Mouse (Mus musculus) limb, embryonic 15.5 days (tissue): ENCODE data around the gene Tmem141. TPM values are rescaled to one million over a fixed set of nuclear protein-coding genes. Genes with fewer than 3 reads are reported as not detected.

Experiments used
- ATAC-seq: fragments of 200-750 bp; cut with Nextera tagmentation; 2 replicates; pipeline ENCODE4 v1.8.0; 2017; ENCODE audit warnings: low read depth, moderate TSS enrichment; ENCODE audit not compliant: insufficient number of reproducible peaks, low FRiP score, low TSS enrichment
- H3K27ac ChIP-seq: fragments of 300-500 bp; sonication (generic); 2 replicates; pipeline ENCODE4 v1.5.1; 2015; ENCODE audit warnings: moderate library complexity, mild to moderate bottlenecking, inconsistent platforms
- H3K27me3 ChIP-seq: fragments of 300-500 bp; sonication (generic); 2 replicates; pipeline ENCODE4 v1.6.1; 2015; ENCODE audit warnings: inconsistent platforms
- H3K36me3 ChIP-seq: fragments of 300-500 bp; sonication (generic); 2 replicates; pipeline ENCODE4 v1.6.1; 2015; ENCODE audit warnings: inconsistent platforms
- H3K4me1 ChIP-seq: fragments of 300-500 bp; sonication (generic); 2 replicates; pipeline ENCODE4 v1.6.1; 2015; ENCODE audit warnings: inconsistent platforms
- H3K4me2 ChIP-seq: fragments of 300-500 bp; sonication (generic); 2 replicates; pipeline ENCODE4 v1.6.1; 2015; ENCODE audit warnings: mild to moderate bottlenecking, inconsistent platforms
- H3K4me3 ChIP-seq: fragments of 300-500 bp; sonication (generic); 2 replicates; pipeline ENCODE4 v1.5.1; 2015; ENCODE audit warnings: mild to moderate bottlenecking, inconsistent platforms
- H3K9ac ChIP-seq: fragments of 300-500 bp; sonication (generic); 2 replicates; pipeline ENCODE4 v1.6.1; 2015; ENCODE audit warnings: inconsistent platforms
- H3K9me3 ChIP-seq: fragments of 300-500 bp; sonication (generic); 2 replicates; pipeline ENCODE4 v1.6.1; 2016; ENCODE audit warnings: inconsistent platforms
- WGBS: fragments of 180-500 bp; shearing (Covaris S2); methylation state at CpG from one replicate; pipeline ENCODE4 v1.1.7; 2015; 5-methylcytosine and 5-hydroxymethylcytosine counted together
- polyA plus RNA-seq: library from polyadenylated mRNA; unstranded; fragments of >200 nt; fragmentation: Nextera tagmentation; extraction: Ambion mirVana; gene quantifications from 2 replicates; pipeline ENCODE4 v1.2.1, GENCODE M21; 2015

Gene Tmem141
- polyA plus RNA-seq, 1 experiment from 2014 or later = 28.7 TPM

DNA sequence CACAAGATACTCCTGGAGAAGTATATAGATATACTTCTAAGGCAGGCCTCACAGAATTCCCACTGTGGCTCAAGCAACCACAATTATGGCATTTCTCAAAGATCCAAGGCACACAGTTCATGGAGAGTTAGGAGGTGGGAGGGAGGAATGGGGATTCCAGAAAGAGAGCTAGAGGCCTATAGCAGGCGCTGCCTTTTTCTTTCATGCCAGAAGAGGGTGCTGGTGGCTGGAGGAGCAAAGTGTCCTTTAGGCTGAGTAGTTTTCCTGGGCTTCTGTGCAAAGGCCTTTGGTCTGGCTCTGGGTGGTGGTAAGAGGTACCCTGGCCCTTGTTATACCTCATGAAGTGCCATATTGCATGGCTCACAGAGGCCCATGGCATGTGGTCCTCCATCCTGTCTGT lies 12.2 kb upstream of the Tmem141 start:
- no peaks in the 10 kb centered on the region for H3K36me3 ChIP-seq
- H3K4me2 ChIP-seq = no peak overlapping the region
- H3K9me3 ChIP-seq = no peaks in the 10 kb centered on the region
- no peaks in the 10 kb centered on the region for H3K4me1 ChIP-seq
- no peaks in the 10 kb centered on the region for H3K27me3 ChIP-seq
- H3K9ac ChIP-seq = no peak overlapping the region
- no peak overlapping the region for H3K4me3 ChIP-seq
- 37% methylated on average over 1 of the region's 1 CpGs for WGBS
- no peak for ATAC-seq
- no peak overlapping the region for H3K27ac ChIP-seq

GRCm38 (mm10) chr2:25633616-25634015 lies 11.8 kb upstream of the Tmem141 start:
- Histone ChIP-seq H3K9me3 (no peaks in the 10 kb centered on the region), H3K9ac (no peak overlapping the region), H3K4me1 (no peaks in the 10 kb centered on the region), H3K4me3 (no peak overlapping the region), H3K36me3 (no peaks in the 10 kb centered on the region), H3K27me3 (no peaks in the 10 kb centered on the region), H3K4me2 (no peak overlapping the region), H3K27ac (no peak overlapping the region)
- ATAC-seq = no peak
- 84% methylated on average over 3 of the region's 3 CpGs for WGBS

DNA sequence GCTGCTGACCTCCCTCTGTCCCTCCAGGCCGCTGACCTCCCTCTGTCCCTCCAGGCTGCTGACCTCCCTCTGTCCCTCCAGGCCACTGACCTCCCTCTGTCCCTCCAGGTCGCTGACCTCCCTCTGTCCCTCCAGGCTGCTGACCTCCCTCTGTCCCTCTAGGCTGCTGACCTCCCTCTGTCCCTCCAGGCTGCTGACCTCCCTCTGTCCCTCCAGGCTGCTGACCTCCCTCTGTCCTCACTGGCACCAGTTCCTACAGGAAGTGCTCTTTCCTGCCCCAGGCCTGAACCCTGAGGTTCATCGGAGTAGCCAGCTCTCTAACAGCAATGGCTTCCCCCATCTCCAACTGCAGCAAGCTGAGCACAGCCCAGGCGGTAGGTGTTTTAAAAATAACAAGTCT lies 6.9 kb upstream of the Tmem141 start:
- H3K4me3 ChIP-seq = no peak overlapping the region
- H3K9ac ChIP-seq = no peak overlapping the region
- ATAC-seq = no peak
- H3K4me2 ChIP-seq = no peak overlapping the region
- no peaks in the 10 kb centered on the region for H3K9me3 ChIP-seq
- H3K27me3 ChIP-seq = no peaks in the 10 kb centered on the region
- no peak overlapping the region for H3K27ac ChIP-seq
- no peaks in the 10 kb centered on the region for H3K36me3 ChIP-seq
- no peaks in the 10 kb centered on the region for H3K4me1 ChIP-seq
- 47% methylated on average over 4 of the region's 4 CpGs for WGBS

- no peaks in the 10 kb centered on the region for H3K9me3 ChIP-seq
- no peak within 1 kb of the TSS for H3K27ac ChIP-seq
- H3K9ac ChIP-seq = no peak within 1 kb of the TSS
- no peaks in the 10 kb centered on the region for H3K36me3 ChIP-seq
- no peak within 1 kb of the TSS for H3K4me3 ChIP-seq
- no peaks in the 10 kb centered on the region for H3K27me3 ChIP-seq
- H3K4me1 ChIP-seq = no peaks in the 10 kb centered on the region
- ATAC-seq = no peak
- 66% methylated on average over 6 of the region's 6 CpGs for WGBS
- H3K4me2 ChIP-seq = no peak within 1 kb of the TSS
These were observed 6.0 kb upstream of the Tmem141 start, which contains the start of gene Fcna for GRCm38 (mm10) chr2:25627811-25628210. Fcna (minus strand) TSS chr2:25628030.

- H3K27ac ChIP-seq = no peak overlapping the region
- no peaks in the 10 kb centered on the region for H3K9me3 ChIP-seq
- H3K27me3 ChIP-seq = no peaks in the 10 kb centered on the region
- no peak overlapping the region for H3K9ac ChIP-seq
- H3K4me2 ChIP-seq = no peak overlapping the region
- no peaks in the 10 kb centered on the region for H3K36me3 ChIP-seq
- ATAC-seq = no peak
- no peak overlapping the region for H3K4me3 ChIP-seq
- peaks cover 8% of the 10 kb centered on the region for H3K4me1 ChIP-seq
- WGBS = 59% methylated on average over 5 of the region's 5 CpGs
These were observed 4.2 kb upstream of the Tmem141 start for GRCm38 (mm10) chr2:25625986-25626385.

- Histone ChIP-seq H3K4me2 (peak overlapping the region; percentile 82), H3K27ac (peak overlapping the region; percentile 85; the same call in 1 of the 2 replicates), H3K4me3 (peak overlapping the region; percentile 53; the same call in 1 of the 2 replicates), H3K9ac (peak overlapping the region; percentile 14; the same call in 1 of the 2 replicates), H3K27me3 (peaks cover 33% of the 10 kb centered on the region), H3K9me3 (no peaks in the 10 kb centered on the region), H3K4me1 (peaks cover 27% of the 10 kb centered on the region), H3K36me3 (no peaks in the 10 kb centered on the region)
- ATAC-seq = no peak
- 75% methylated on average over 4 of the region's 4 CpGs for WGBS
These were observed 965 bp downstream of the Tmem141 start for GRCm38 (mm10) chr2:25620852-25621228.

GRCm38 (mm10) chr2:25620386-25620785 lies 1.4 kb downstream of the Tmem141 start:
- WGBS = 67% methylated on average over 6 of the region's 6 CpGs
- H3K4me1 ChIP-seq = peaks cover 29% of the 10 kb centered on the region
- H3K4me2 ChIP-seq = no peak overlapping the region
- no peak for ATAC-seq
- H3K4me3 ChIP-seq = no peak overlapping the region
- no peak overlapping the region for H3K9ac ChIP-seq
- peaks cover 38% of the 10 kb centered on the region for H3K27me3 ChIP-seq
- no peak overlapping the region for H3K27ac ChIP-seq
- H3K9me3 ChIP-seq = no peaks in the 10 kb centered on the region
- no peaks in the 10 kb centered on the region for H3K36me3 ChIP-seq

- no peak for ATAC-seq
- peaks cover 29% of the 10 kb centered on the region for H3K4me1 ChIP-seq
- H3K27ac ChIP-seq = no peak within 1 kb of the TSS
- peak within 1 kb of the TSS; percentile 37; the same call in 1 of the 2 replicates for H3K4me2 ChIP-seq
- peaks cover 58% of the 10 kb centered on the region for H3K27me3 ChIP-seq
- H3K4me3 ChIP-seq = peak within 1 kb of the TSS; percentile 24; the same call in 1 of the 2 replicates
- WGBS = 76% methylated on average over 3 of the region's 3 CpGs
- no peaks in the 10 kb centered on the region for H3K9me3 ChIP-seq
- H3K9ac ChIP-seq = 0 out of 2 replicates have a peak within 1 kb of the TSS, but pooled peaks have one; percentile 1
- no peaks in the 10 kb centered on the region for H3K36me3 ChIP-seq
These were observed 4.2 kb downstream of the Tmem141 start, which contains the start of gene Ccdc183 for GRCm38 (mm10) chr2:25617578-25617977. Ccdc183 (minus strand) TSS chr2:25617678.

GRCm38 (mm10) chr2:25616398-25616797 lies 5.4 kb downstream of the Tmem141 start:
- peak overlapping the region; percentile 37 for H3K4me2 ChIP-seq
- H3K27ac ChIP-seq = no peak overlapping the region
- H3K9ac ChIP-seq = 0 out of 2 replicates have a peak overlapping the region, but pooled peaks have one; percentile 1
- H3K4me3 ChIP-seq = peak overlapping the region; percentile 24
- H3K4me1 ChIP-seq = peaks cover 24% of the 10 kb centered on the region
- no peak; the same call in 1 of the 2 replicates for ATAC-seq
- H3K9me3 ChIP-seq = no peaks in the 10 kb centered on the region
- H3K27me3 ChIP-seq = peaks cover 58% of the 10 kb centered on the region
- 19% methylated on average over 22 of the region's 22 CpGs for WGBS
- H3K36me3 ChIP-seq = no peaks in the 10 kb centered on the region

GRCm38 (mm10) chr2:25608671-25609070 lies 13.1 kb downstream of the Tmem141 start:
- 58% methylated on average over 10 of the region's 10 CpGs for WGBS
- ATAC-seq = peak; percentile 7; the same call in 1 of the 2 replicates
- Histone ChIP-seq H3K27ac (peak overlapping the region; percentile 97), H3K9ac (peak overlapping the region; percentile 98), H3K36me3 (peaks cover 7% of the 10 kb centered on the region; the same call in 1 of the 2 replicates), H3K4me2 (peak overlapping the region; percentile 61), H3K4me3 (peak overlapping the region; percentile 95), H3K4me1 (peaks cover 18% of the 10 kb centered on the region), H3K27me3 (peaks cover 4% of the 10 kb centered on the region; the same call in 1 of the 2 replicates), H3K9me3 (no peaks in the 10 kb centered on the region)

GRCm38 (mm10) chr2:25607761-25608622 lies 13.8 kb downstream of the Tmem141 start, which contains the start of gene Rabl6:
Rabl6 (minus strand) TSS chr2:25608521.
- Histone ChIP-seq H3K4me2 (peak within 1 kb of the TSS; percentile 61), H3K4me3 (peak within 1 kb of the TSS; percentile 95), H3K4me1 (peaks cover 18% of the 10 kb centered on the region), H3K27me3 (no peaks in the 10 kb centered on the region), H3K9ac (peak within 1 kb of the TSS; percentile 98), H3K27ac (peak within 1 kb of the TSS; percentile 97), H3K36me3 (peaks cover 7% of the 10 kb centered on the region; the same call in 1 of the 2 replicates), H3K9me3 (no peaks in the 10 kb centered on the region)
- under 1% methylated on average over 80 of the region's 80 CpGs for WGBS
- ATAC-seq = peak; percentile 85

GRCm38 (mm10) chr2:25602526-25602925 lies 19.3 kb downstream of the Tmem141 start:
- Histone ChIP-seq H3K4me3 (no peak overlapping the region), H3K36me3 (peaks cover 60% of the 10 kb centered on the region), H3K4me1 (peaks cover 12% of the 10 kb centered on the region), H3K9me3 (no peaks in the 10 kb centered on the region), H3K27ac (no peak overlapping the region), H3K4me2 (no peak overlapping the region), H3K27me3 (no peaks in the 10 kb centered on the region), H3K9ac (no peak overlapping the region)
- ATAC-seq = no peak
- 91% methylated on average over 5 of the region's 5 CpGs for WGBS
